Mouse (Mus musculus): ENCODE results near the gene Pdlim7.

Gene Pdlim7

DNA sequence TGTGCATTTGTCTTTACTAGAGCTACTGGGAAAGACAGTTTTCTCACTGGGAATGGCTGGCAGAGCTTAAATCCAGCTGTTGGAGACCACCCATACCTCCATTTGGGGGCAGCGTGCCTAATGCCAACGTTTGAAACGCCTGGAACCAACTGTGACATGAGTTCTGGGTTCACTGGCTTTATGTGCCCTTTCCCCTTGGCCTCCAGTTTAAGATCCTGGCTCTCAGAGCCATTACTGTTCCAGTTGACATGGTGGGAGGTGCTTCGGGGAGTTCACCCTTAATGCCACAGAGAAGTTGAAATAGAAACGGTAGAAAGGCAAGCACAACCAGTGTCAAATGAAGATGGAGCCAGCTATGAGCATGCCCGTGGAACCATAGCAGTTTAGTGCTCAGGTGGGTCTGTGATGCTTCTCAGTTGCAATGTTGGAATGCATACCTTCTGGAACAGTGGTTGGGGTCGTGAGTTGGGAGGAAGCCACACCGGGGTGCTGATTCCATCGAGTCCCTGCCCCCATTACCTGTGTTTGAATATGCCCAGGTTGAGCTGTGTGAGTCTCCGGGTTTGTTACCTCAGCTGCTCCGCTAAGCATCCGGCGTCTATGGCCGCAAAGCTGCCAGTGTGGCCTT is 50.0 kb downstream of the Pdlim7 start:
- no peak for DNase-seq

DNA sequence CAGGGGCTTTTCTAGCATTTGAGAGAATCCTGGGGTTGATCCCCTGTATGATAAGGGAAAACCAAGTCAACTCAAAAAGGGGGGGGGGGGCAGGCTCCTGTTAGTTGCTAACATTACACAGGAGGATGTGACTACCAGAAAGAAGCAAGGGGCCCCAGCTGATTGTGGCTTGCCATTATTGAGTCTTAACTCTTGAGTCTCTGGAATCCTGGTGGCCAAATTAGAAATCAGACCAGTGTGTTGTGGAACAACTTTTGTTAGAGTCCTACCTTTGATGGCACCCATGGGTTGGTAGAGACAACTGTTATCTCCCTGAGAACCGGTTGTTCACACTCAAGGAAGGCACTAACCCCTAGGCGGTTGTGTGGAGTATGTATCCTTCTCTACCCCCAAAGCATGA is 50.5 kb downstream of the Pdlim7 start:
- no peak for DNase-seq

DNA sequence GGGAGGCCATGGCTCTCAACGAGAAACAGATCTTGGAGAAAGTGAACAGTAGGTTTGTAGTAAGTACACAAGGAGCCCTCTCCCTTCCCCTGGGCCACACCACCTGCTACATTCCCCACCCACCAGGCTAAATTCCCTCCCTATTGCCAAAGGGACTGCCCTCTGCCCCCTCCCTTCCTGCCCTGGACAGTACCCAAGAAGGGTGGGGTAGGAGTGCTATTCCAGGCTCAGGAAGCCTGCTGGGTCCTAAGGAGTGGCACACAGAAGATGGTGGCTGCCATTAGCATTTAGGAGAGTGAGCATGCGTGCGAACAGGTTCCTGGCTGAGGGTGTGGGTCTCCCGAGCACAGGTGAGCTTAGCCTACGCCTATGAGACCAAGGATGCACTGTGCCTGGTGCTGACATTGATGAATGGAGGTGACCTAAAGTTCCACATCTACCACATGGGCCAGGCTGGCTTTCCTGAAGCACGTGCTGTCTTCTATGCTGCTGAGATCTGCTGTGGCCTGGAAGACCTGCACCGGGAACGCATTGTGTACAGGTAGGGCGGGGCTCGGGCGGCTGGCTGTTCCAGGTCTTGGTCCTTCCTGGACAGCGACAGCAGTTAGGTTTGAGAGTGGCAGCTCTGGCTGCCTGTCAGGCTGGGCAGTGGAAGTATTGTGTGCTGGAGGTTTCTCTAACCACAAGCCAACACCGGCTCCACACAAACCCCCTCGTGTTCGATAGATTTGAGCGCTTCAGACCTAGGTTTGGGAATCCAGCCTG is 61.5 kb downstream of the Pdlim7 start:
- DNase-seq = no peak

DNA sequence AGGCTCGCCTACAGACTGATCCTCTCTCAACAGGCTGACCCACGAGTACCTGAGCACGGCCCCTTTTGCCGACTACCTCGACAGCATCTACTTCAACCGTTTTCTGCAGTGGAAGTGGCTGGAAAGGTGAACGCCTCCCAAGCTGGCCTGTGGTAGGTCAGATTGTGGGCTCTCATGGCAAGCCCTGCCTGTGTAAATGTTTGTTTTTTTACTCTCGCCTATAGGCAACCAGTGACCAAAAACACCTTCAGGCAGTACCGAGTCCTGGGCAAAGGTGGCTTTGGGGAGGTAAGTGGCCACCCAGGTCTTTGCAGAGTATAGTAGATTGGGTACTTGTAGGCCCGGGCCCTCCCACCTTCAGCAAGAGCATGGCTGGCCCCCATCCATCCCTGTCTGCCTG is 62.2 kb downstream of the Pdlim7 start:
- no peak for DNase-seq

DNA sequence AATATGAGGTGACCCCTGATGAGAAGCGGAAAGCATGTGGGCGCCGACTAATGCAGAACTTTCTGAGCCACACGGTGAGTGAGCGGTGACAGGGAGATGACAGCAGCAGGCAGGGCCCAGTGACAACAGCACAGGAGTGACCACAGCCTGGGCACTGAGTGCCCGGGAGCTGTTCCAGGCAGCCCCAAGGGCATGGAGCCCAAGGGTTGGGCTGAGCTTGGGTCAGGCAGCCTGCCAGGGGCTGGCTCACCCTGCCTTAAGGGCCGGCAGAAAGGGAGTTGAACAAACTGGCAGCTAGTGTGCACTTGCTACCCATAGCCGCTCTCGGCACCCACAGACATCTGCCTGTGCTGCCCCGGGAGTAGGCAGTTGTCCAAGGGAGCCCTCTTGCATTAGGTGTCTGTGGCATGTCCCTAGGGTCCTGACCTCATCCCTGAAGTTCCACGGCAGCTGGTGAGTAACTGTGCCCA is 62.9 kb downstream of the Pdlim7 start:
- DNase-seq = no peak

DNA sequence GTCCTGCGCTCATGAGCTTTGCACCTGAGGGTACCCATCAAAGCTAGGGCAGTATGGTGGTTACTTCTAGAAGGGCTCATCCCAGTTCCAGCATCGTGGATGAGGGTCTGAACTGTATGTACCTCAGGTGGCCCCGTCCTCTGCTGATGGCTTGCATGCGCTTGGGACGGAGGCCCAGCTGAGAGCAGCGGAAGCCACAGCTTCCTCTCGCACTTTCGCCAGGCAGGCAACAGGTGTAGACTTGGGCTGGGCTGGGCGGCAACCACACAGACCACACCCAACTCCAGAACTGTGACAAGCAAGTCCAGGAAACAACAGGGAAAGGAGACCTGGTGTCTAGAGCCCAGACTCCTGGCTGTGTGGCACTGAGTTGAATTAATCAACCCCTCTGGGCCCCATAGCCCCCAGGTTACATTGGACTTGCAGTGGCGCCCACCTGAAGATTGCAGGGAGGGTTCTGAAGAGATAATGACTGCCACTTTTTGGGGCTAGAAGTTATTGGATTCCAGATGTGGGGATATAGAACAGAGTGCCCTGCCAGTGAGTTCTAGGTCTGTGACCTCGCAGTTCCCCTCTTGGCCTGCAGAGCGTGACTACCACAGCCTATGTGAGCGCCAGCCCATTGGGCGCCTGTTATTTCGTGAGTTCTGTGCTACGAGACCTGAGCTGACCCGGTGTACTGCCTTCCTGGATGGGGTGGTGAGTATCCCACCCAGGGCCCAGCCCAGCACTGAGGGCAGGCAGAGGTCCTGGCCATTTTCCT is 63.6 kb downstream of the Pdlim7 start:
- no peak for DNase-seq

DNA sequence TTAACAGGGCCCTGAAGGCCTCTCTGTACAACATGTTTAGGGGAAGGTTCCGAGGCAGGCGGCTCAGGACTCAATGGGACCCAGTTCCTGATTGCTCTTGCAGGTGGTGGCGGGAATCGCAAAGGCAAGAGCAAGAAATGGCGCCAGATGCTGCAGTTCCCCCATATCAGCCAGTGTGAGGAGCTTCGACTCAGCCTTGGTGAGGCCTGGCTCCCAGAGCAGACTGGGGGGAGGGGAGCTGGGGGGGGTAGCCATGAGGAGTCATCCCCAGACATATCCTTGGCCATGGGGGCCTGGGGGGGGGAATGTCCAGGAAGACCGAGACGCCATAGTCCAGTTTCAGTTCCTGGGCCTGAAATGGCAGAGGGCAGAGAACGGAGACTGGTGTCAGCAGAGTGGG is 64.3 kb downstream of the Pdlim7 start:
- no peak for DNase-seq

DNA sequence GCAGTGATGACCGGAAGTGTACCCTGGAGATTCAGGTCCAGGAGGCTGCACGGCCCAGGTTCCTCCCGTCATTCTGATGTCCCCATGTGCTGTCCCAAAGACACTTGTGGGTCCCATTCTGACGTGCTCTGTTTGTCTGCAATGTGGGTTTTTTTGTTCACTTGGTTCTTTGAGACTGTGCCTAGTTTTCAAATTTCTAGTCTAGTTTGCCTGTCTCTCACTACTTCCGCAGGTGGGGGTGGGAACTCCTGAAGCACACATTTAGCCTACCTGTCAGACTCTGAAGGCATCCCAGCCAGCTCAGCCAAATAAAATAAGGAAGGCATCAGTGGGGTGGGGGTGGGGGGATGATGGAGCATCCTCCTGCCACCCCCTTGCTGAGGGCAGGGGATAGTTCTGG is 65.3 kb downstream of the Pdlim7 start:
- DNase-seq = no peak

DNA sequence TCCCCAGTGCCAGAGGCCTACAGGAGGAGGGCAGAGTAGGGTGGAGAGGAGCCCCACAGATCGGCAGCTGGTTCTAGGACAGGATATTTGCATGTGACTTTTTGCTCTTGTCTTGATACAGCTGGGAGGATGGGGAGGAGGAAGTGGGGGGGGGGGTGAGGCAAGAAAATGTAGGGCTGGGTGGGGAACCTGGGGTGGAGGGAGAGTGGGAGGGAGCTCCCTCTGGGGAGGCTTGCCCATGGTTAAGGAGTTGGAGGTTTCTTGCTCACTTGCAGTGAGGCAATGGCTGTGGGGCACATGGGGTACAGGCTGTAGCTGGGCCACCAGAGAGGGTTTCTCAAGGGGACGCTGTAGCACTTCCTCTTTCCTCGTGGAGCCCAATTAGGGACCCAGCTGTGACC is 65.9 kb downstream of the Pdlim7 start:
- DNase-seq = no peak

DNA sequence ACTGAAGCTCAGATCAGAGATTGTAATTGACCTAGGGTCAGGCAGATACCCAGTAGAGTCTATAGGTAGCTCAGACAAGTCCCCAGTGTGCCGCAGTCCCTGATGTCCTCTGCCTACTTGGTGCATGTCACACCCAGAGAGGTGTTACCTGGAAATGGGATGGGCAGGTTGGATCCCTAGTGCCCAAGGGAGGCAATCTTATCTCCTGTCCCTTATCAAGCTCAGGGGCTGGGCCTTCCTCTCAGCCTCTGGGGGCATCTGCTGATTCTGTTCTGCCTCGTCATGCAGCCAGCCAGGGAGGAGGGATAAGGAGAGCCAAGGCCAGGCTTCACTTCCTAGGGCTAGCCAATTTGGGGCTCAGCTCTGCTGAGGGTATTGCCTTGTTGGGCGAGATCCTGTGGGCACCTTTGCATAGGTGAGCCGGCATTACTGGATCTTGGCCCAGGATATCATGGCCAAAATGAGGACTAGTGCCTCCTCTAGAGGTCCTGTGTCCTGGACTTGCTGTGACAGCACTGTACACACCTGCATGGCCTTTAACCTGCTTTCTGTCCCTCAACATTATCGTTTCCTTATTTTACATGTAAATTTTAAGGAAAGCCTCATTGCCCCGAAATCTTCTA is 66.9 kb downstream of the Pdlim7 start:
- no peak for DNase-seq

Data from cerebellum, adult 8-10 months (tissue).